Mouse (Mus musculus): ENCODE measurements at regions not wholly inside any gene's neighbourhood (a gene's known extent, or its start where the extent isn't known, plus 50 kb on each side); places are given as distances from the start of the nearest gene placed in this dataset.
A peak's percentile ranks its signal among the peaks of the same experiment; 100 is the strongest.

GRCm38 (mm10) chr11:22620912-22621705, 109.2 kb downstream of the Tmem17 start:
- ATAC-seq (ENCODE audit: low FRiP score, low read depth), result no peak
- H3K4me3 ChIP-seq, result no peak overlapping the region

GRCm38 (mm10) chr11:22621868-22622267, 110.0 kb downstream of the Tmem17 start:
- Histone ChIP-seq H3K27me3 (no peaks in the 10 kb centered on the region), H3K4me3 (no peak overlapping the region), H3K27ac (replicated peaks) (no peak overlapping the region), H3K4me1 (replicated peaks) (no peaks in the 10 kb centered on the region), H3K36me3 (no peaks in the 10 kb centered on the region), H3K9ac (no peak overlapping the region), H3K4me2 (no peak overlapping the region), H3K9me3 (no peaks in the 10 kb centered on the region)
- WGBS, result 78% methylated on average over 6 of the region's 6 CpGs
- no peak for ATAC-seq (ENCODE audit: low FRiP score, low read depth)

More at GRCm38 (mm10) chr11:22620912-22621705, 109.2 kb downstream of the Tmem17 start:
- 68% methylated on average over 8 of the region's 8 CpGs for WGBS
- Histone ChIP-seq H3K4me1 (replicated peaks) (no peaks in the 10 kb centered on the region), H3K36me3 (no peaks in the 10 kb centered on the region), H3K27ac (replicated peaks) (no peak overlapping the region), H3K4me2 (no peak overlapping the region), H3K9ac (no peak overlapping the region), H3K9me3 (no peaks in the 10 kb centered on the region), H3K27me3 (no peaks in the 10 kb centered on the region)

GRCm38 (mm10) chr11:22622496-22622997, 110.7 kb downstream of the Tmem17 start:
- Histone ChIP-seq H3K9ac (no peak overlapping the region), H3K4me2 (no peak overlapping the region), H3K27ac (replicated peaks) (no peak overlapping the region), H3K4me3 (no peak overlapping the region), H3K4me1 (replicated peaks) (no peaks in the 10 kb centered on the region), H3K9me3 (no peaks in the 10 kb centered on the region), H3K27me3 (no peaks in the 10 kb centered on the region), H3K36me3 (no peaks in the 10 kb centered on the region)
- no peak for ATAC-seq (ENCODE audit: low FRiP score, low read depth)
- 71% methylated on average over 8 of the region's 8 CpGs for WGBS

- no peak overlapping the region for H3K27ac ChIP-seq (replicated peaks)
- no peak overlapping the region for H3K9ac ChIP-seq
- no peak overlapping the region for H3K4me3 ChIP-seq
- H3K36me3 ChIP-seq, result no peaks in the 10 kb centered on the region
- WGBS, result 92% methylated on average over 1 of the region's 1 CpGs
- H3K4me1 ChIP-seq (replicated peaks), result 0 out of 2 replicates have a peak, but pooled peaks cover 6% of the 10 kb centered on the region
- H3K9me3 ChIP-seq, result no peaks in the 10 kb centered on the region
- no peak for ATAC-seq (ENCODE audit: low FRiP score, low read depth)
- H3K4me2 ChIP-seq, result no peak overlapping the region
- no peaks in the 10 kb centered on the region for H3K27me3 ChIP-seq
Measured at GRCm38 (mm10) chr11:22626407-22626806, 114.5 kb downstream of the Tmem17 start.

- WGBS, result 86% methylated on average over 5 of the region's 5 CpGs
- Histone ChIP-seq H3K27ac (replicated peaks) (no peak overlapping the region), H3K9me3 (no peaks in the 10 kb centered on the region), H3K4me1 (replicated peaks) (peaks cover 13% of the 10 kb centered on the region), H3K9ac (no peak overlapping the region), H3K27me3 (no peaks in the 10 kb centered on the region), H3K36me3 (no peaks in the 10 kb centered on the region), H3K4me2 (no peak overlapping the region), H3K4me3 (no peak overlapping the region)
- ATAC-seq (ENCODE audit: low FRiP score, low read depth), result no peak
Measured at GRCm38 (mm10) chr11:22628497-22628896, 116.6 kb downstream of the Tmem17 start.

GRCm38 (mm10) chr11:22628979-22629378, 117.1 kb downstream of the Tmem17 start:
- Histone ChIP-seq H3K9ac (no peak overlapping the region), H3K4me3 (no peak overlapping the region), H3K36me3 (no peaks in the 10 kb centered on the region), H3K9me3 (no peaks in the 10 kb centered on the region), H3K4me1 (replicated peaks) (peaks cover 13% of the 10 kb centered on the region), H3K4me2 (no peak overlapping the region), H3K27me3 (no peaks in the 10 kb centered on the region), H3K27ac (replicated peaks) (no peak overlapping the region)
- no peak for ATAC-seq (ENCODE audit: low FRiP score, low read depth)
- WGBS, result 80% methylated on average over 5 of the region's 5 CpGs

GRCm38 (mm10) chr11:22629581-22629980, 117.7 kb downstream of the Tmem17 start:
- H3K9me3 ChIP-seq, result no peaks in the 10 kb centered on the region
- no peak for ATAC-seq (ENCODE audit: low FRiP score, low read depth)
- no peak overlapping the region for H3K9ac ChIP-seq
- H3K4me2 ChIP-seq, result peak overlapping the region; percentile 33
- H3K4me1 ChIP-seq (replicated peaks), result peaks cover 13% of the 10 kb centered on the region
- 0 out of 2 replicates have a peak overlapping the region, but pooled peaks have one; percentile 3 for H3K4me3 ChIP-seq
- no peaks in the 10 kb centered on the region for H3K36me3 ChIP-seq
- WGBS, result 38% methylated on average over 13 of the region's 13 CpGs
- H3K27ac ChIP-seq (replicated peaks), result no peak overlapping the region
- H3K27me3 ChIP-seq, result no peaks in the 10 kb centered on the region

GRCm38 (mm10) chr11:22629991-22630390, 118.1 kb downstream of the Tmem17 start:
- H3K27me3 ChIP-seq, result no peaks in the 10 kb centered on the region

GRCm38 (mm10) chr11:22630982-22631381, 119.1 kb downstream of the Tmem17 start:
- Histone ChIP-seq H3K27me3 (no peaks in the 10 kb centered on the region), H3K9ac (no peak overlapping the region), H3K4me1 (replicated peaks) (peaks cover 13% of the 10 kb centered on the region), H3K27ac (replicated peaks) (no peak overlapping the region), H3K4me2 (no peak overlapping the region), H3K4me3 (no peak overlapping the region), H3K36me3 (no peaks in the 10 kb centered on the region), H3K9me3 (no peaks in the 10 kb centered on the region)
- WGBS, result 76% methylated on average over 5 of the region's 5 CpGs
- ATAC-seq (ENCODE audit: low FRiP score, low read depth), result no peak

More at GRCm38 (mm10) chr11:22629991-22630390, 118.1 kb downstream of the Tmem17 start:
- WGBS, result 79% methylated on average over 4 of the region's 4 CpGs
- H3K9me3 ChIP-seq, result no peaks in the 10 kb centered on the region
- no peaks in the 10 kb centered on the region for H3K36me3 ChIP-seq
- no peak overlapping the region for H3K4me3 ChIP-seq
- H3K27ac ChIP-seq (replicated peaks), result no peak overlapping the region
- peaks cover 13% of the 10 kb centered on the region for H3K4me1 ChIP-seq (replicated peaks)
- no peak for ATAC-seq (ENCODE audit: low FRiP score, low read depth)
- H3K4me2 ChIP-seq, result peak overlapping the region; percentile 33
- no peak overlapping the region for H3K9ac ChIP-seq

GRCm38 (mm10) chr11:22631606-22632313, 119.9 kb downstream of the Tmem17 start:
- 20% methylated on average over 6 of the region's 6 CpGs for WGBS
- Histone ChIP-seq H3K4me3 (no peak overlapping the region), H3K4me2 (peak overlapping the region; percentile 33), H3K27me3 (no peaks in the 10 kb centered on the region), H3K9ac (no peak overlapping the region), H3K36me3 (no peaks in the 10 kb centered on the region), H3K9me3 (no peaks in the 10 kb centered on the region), H3K27ac (replicated peaks) (0 out of 2 replicates have a peak overlapping the region, but pooled peaks have one; percentile 21), H3K4me1 (replicated peaks) (peaks cover 13% of the 10 kb centered on the region)
- peak; percentile 69 for ATAC-seq (ENCODE audit: low FRiP score, low read depth)

- no peak for ATAC-seq (ENCODE audit: low FRiP score, low read depth)
- peaks cover 13% of the 10 kb centered on the region for H3K4me1 ChIP-seq (replicated peaks)
- no peak overlapping the region for H3K27ac ChIP-seq (replicated peaks)
- H3K36me3 ChIP-seq, result no peaks in the 10 kb centered on the region
- H3K9me3 ChIP-seq, result no peaks in the 10 kb centered on the region
- no peak overlapping the region for H3K9ac ChIP-seq
- H3K4me3 ChIP-seq, result no peak overlapping the region
- no peak overlapping the region for H3K4me2 ChIP-seq
- no peaks in the 10 kb centered on the region for H3K27me3 ChIP-seq
Measured at GRCm38 (mm10) chr11:22632314-22632700, 120.4 kb downstream of the Tmem17 start.

GRCm38 (mm10) chr11:22632988-22633387, 121.1 kb downstream of the Tmem17 start:
- WGBS, result 85% methylated on average over 5 of the region's 5 CpGs

More at GRCm38 (mm10) chr11:22632988-22633387, 121.1 kb downstream of the Tmem17 start:
- peaks cover 13% of the 10 kb centered on the region for H3K4me1 ChIP-seq (replicated peaks)
- no peaks in the 10 kb centered on the region for H3K9me3 ChIP-seq
- no peaks in the 10 kb centered on the region for H3K27me3 ChIP-seq
- H3K36me3 ChIP-seq, result no peaks in the 10 kb centered on the region
- no peak for ATAC-seq (ENCODE audit: low FRiP score, low read depth)
- no peak overlapping the region for H3K4me2 ChIP-seq
- no peak overlapping the region for H3K27ac ChIP-seq (replicated peaks)
- H3K9ac ChIP-seq, result no peak overlapping the region
- H3K4me3 ChIP-seq, result no peak overlapping the region

Data from hindbrain, embryonic 15.5 days (tissue).